Mouse (Mus musculus): ENCODE results near the gene Zfhx3.

GRCm38 (mm10) chr8:108994880-108995279 lies 1052.4 kb downstream of the Zfhx3 start:
- TF ChIP-seq EP300 (IDR thresholded peaks at IDR 0.05; ENCODE audit: low read depth) = no peak
- no peak for TF ChIP-seq CTCF (IDR thresholded peaks at IDR 0.05; ENCODE audit: low read depth)

Measured in liver, embryonic 14.5 days (tissue).